Mouse (Mus musculus) megakaryocyte, embryonic 14.5 days (primary cell): Measurements from ENCODE around the gene Vstm4.

ENCODE experiments used
- FLI1 ChIP-seq: IDR thresholded peaks from 2 replicates; pipeline ENCODE4 v1.6.1; 2012; ENCODE audit warnings: low read length, inconsistent platforms, mixed read lengths
- GATA1 ChIP-seq: IDR thresholded peaks from 3 replicates; pipeline ENCODE4 v1.6.1; 2012; ENCODE audit warnings: mixed read lengths, low read length, inconsistent platforms, borderline replicate concordance

GRCm38 (mm10) chr14:32888876-32889674 is 32.5 kb downstream of the Vstm4 start:
- TF ChIP-seq GATA1 (no peak), FLI1 (no peak)
